Mouse (Mus musculus) right cerebral cortex, postnatal 14 days (tissue): ENCODE results near the gene Galnt10.

Experiments used
- DNase-seq: peaks from one replicate; pipeline ENCODE4 v3.0.0; 2022

The Galnt10 gene

DNA sequence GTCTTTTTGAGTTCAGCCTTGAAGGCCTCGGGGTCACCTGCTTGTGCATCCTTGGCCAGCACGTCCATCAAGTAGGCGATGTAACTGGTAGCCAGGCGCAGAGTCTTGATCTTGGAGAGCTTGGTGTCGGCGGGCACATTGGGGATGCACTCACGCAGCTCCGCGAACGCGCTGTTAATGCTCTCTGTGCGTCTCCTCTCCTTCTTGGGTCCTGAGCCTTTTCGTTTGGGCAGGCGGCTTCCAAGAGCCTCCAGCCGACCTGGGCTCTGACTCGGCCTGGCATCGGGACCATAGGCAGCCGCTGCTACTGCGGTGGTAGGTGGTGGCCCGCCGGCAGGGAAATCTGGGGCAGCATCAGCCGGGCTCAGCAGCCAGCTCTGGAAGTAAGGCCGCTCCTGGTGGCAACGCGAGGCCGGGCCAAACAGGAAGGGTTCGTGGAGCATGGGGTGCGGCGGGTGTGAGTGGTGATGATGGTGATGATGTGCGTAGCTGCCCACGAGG, 186.1 kb downstream of the Galnt10 start:
- no peak for DNase-seq

GRCm38 (mm10) chr11:57831861-57832260, 186.6 kb downstream of the Galnt10 start:
- no peak for DNase-seq

DNA sequence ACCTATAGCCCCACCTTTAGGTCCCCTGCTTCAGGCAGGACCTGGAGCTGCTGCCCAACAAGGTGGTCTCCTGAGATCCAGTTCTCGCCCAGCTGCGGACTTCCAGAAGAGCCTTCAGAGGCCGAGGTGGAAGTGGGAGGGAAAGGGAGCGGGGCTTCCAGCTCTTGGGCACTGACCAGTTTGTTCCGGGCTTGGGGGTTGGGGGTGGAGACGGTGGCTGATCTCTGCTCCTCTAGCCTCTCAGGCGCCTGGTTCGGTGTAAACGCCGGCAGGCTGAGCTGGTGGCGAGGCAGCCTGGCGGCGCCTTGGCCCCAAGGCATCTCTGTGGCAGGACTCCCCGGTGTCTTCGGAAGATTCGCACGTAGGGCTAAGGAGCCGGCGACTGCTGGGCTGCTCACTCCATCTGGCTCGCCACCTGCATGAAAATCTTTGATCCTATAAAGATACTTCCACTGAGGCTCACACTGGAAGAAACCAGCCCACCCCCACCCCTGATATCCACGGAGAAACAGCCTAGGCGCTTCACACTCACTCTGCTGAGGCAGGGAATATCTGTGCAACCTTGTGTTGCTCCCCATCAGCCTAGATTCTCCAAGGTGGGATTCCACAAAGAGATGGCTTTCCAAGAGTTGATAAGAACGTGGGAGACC, 187.4 kb downstream of the Galnt10 start, which contains the start of gene Hand1:
Gene Hand1 (minus strand): TSS at position 267 of the 650 bp plus-strand sequence.
- no peak for DNase-seq

- DNase-seq, result no peak
Measured at GRCm38 (mm10) chr11:57833296-57833977, 188.2 kb downstream of the Galnt10 start.

DNA sequence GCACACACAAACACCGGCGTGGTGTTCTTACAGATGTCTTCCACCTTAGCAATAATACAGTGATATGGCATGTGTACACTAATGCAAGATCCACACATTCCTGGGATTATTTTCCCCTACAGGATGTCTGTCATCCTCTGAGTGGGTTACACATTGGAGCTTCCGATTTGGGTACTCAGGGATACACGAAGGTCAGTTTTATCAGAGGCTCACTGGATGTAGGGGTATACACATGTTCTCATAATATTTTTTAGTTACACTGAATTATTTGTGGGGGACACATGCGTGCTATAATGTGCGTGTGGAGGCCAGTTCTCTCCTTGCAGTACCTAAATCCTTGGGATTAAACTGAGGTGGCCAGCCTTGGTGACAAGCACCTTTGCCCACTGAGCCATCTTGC, 188.8 kb downstream of the Galnt10 start:
- DNase-seq, result no peak

- DNase-seq, result no peak
Measured at GRCm38 (mm10) chr11:57835331-57835730, 190.1 kb downstream of the Galnt10 start.

DNA sequence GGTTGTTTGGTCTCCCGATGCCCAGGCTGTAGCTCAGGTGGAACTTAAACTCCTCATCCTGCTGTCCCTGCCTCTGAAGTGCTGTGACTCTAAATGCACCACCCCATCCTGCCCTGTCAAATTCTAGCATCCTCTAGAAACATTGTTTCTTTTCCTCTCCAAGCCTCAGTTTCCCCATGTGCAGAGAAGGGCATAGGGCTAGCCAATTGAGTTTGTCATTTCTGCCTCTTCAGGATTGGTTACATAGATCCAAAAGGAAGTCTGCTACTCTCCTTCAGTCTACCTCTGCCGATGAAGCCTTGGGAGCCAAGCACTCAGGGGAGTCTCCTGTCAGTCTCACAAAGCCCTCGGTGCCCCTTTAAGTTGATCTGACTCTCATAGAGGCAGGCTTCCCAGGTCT, 190.7 kb downstream of the Galnt10 start:
- no peak for DNase-seq

- DNase-seq, result no peak
Measured at GRCm38 (mm10) chr11:57836401-57836800, 191.2 kb downstream of the Galnt10 start.
